Mouse (Mus musculus): ENCODE measurements around the gene Pradc1. TPM values are rescaled to one million over a fixed set of nuclear protein-coding genes. Genes with fewer than 3 reads are reported as not detected.
"Not testable (repeated sequence)": the region's sequence is repeated elsewhere in the genome, so short reads cannot be mapped to it uniquely, and the experiment has no call there.

The Pradc1 gene
- total RNA-seq, 2 experiments from 2014 or later = 8.1 to 13.8 TPM

DNA sequence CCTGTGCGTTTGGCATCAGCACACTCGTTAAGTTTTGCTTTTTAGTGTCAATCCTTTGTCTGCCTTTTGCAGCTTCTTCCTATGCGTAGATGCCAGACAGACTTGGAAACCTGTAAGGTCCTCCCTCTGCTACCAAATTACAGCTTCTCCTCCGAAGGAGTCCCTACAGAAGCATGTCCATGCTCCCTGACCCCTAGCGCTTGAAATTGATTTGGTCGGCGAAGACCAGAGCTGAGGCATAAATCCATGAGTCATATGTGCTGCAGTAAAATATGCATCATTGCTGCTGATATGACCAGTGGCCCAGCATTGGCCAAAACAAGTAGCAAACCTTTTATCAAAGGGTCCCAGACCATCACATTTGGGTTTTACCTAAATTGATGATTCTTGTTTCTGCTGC lies 1.0 kb upstream of the Pradc1 start:
- peak; percentile 47 for ATAC-seq (replicated peaks; ENCODE audit: low FRiP score, poor library complexity, severe bottlenecking)

DNA sequence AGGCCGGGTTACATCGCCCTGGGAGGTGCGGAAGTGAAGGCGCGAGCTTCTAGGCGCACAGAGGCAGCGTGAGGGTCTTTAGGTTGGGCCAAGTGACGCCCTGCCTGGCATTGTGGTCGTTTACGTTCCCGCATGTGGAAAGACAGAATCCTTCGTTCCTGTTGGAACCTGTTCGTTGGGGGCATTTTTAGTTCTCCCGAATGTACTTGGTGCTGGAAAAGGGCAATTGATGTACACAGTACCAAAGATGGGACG lies 568 bp upstream of the Pradc1 start:
- 0 out of 2 replicates have a peak, but pooled peaks have one; percentile 4 for ATAC-seq (replicated peaks; ENCODE audit: low FRiP score, poor library complexity, severe bottlenecking)

DNA sequence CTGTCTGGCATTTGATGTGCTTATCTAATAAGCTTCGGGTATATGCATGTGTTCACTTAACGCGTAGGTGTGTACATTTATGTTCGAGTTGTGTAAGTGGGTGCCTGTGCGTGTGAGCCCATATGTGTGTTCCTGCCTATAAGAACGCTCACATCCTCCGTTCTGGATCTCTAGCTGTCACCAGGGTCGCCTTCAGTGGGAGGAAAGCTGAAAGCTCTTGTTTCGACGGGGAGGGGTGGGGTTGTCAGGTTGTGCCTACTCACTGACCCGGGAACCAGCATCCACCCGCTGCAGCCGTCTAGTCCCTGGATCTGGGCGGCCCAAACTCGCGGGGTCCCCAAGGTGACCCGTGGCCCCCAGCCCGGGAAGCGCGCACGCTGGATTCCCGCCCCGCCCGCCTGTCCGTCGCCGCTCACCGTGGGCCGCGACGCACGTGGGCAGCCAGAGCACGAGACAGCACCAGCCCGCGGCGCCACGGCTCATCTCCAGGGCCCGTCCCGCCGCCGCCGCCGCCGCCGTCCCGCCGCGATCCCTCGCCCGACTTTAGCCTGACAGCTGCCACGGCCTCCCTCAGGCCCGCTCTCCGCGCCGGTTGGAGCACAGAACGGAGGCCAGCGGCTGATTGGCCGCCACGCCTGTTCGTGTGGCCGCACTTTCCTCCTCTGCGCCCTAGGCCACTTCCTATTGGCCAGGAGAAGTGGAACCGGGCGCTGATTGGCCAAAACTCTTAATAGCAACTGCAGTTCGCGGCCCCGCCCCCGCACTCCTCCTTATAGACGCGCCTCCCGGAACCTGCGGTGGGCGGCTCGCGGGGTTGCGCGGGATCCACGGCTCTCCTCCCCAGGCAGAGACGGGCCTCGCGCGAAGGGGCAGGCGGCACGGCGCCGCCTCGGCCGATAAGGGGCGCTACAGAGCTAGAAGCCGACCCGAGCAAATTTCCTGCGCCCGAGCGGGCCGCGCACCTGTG lies 790 bp downstream of the Pradc1 start, which contains the start of gene Cct7:
Cct7 (plus strand) TSS at position 818 of the 967 bp plus-strand sequence.
- peak; percentile 88 for ATAC-seq (replicated peaks; ENCODE audit: low FRiP score, poor library complexity, severe bottlenecking)

DNA sequence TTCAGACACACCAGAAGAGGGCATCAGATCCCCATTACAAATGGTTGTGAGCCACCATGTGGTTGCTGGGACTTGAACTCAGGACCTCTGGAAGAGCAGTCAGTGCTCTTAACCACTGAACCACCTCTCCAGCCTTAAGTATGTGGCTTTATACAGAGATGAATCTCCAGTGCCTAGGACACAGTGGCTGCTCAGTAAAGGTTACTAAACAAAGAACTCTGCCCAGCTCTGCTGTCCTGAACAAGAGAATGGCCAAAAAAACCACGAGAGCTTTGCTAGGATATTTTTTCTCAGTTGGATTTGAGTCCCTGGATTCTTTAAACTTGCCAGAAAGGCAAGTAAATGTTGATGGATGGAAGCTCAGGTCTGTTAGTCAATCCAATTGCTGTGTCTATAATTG lies 1.6 kb downstream of the Pradc1 start:
- not testable (repeated sequence) for ATAC-seq (replicated peaks; ENCODE audit: low FRiP score, poor library complexity, severe bottlenecking)

DNA sequence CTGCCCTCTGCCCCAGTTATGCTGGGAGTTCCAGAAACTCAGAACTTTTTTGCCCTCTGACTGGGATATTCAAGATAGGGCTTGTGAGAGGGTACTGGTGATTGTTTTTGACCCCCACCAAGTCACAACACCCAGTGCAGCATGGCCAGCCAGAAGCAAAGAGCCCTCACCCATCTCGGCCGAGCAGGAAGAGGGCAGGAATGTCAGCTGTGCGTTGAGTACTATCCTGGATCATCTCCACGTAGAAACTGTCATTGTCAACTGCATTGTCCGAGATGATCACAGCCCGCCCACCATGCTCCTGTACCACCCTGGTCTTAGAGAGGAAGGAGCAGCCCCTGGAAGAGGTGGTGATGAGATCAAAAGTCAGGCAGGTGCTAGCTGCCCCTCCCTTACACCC lies 4.4 kb downstream of the Pradc1 start:
- no peak for ATAC-seq (replicated peaks; ENCODE audit: low FRiP score, poor library complexity, severe bottlenecking)

DNA sequence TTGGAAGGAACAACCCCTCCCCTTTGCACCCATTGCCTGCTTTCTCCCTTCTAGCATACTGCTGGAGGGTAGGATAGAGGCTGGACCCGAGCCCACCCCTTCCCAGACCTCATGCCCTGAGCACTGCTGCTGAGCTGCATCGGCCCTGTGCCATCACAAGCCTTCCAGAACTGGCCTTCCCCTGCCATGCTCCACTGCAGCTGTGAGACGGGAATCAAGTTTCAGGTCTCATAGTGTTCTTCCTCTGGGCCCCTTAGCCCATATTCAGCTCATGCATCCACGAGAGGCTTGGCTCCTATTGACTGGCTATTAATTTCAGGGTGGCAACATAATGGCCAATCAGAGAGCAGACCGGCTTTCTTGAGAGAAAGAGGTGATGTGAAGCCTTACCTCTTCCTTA lies 6.5 kb downstream of the Pradc1 start:
- no peak for ATAC-seq (replicated peaks; ENCODE audit: low FRiP score, poor library complexity, severe bottlenecking)

DNA sequence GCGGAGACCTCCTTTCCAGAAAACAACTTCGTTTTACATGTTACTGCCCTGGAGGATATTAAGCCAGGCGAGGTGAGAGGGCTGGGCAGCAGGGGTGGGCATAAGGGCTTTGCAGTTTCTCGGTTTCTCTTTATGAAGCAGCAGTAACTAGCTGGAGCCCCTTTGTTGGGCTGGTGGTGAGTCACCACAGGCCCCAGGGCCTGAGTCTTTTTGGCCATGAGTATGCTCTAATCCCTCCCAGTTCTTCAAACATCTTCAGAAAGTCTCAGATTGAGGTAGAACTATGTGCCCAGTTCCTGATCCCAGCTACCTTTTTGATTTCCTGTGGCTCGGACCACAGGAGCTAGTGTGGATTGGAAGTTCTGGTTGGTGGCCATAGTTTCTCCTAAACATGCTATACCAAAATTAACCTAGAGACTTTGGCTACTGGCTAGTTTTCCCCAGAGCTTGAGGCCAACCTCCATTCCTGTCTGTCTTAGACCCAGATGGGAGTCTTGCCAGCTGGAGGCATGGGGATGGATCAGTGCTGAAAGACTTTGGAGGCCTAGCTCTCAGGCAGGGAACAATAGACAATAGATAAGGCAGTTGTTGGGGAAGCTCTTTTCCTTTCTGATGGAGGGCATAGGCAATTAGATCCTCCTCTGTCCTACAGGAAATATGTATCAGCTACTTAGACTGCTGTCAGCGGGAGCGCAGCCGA lies 7.4 kb downstream of the Pradc1 start:
- ATAC-seq (replicated peaks; ENCODE audit: low FRiP score, poor library complexity, severe bottlenecking) = no peak

DNA sequence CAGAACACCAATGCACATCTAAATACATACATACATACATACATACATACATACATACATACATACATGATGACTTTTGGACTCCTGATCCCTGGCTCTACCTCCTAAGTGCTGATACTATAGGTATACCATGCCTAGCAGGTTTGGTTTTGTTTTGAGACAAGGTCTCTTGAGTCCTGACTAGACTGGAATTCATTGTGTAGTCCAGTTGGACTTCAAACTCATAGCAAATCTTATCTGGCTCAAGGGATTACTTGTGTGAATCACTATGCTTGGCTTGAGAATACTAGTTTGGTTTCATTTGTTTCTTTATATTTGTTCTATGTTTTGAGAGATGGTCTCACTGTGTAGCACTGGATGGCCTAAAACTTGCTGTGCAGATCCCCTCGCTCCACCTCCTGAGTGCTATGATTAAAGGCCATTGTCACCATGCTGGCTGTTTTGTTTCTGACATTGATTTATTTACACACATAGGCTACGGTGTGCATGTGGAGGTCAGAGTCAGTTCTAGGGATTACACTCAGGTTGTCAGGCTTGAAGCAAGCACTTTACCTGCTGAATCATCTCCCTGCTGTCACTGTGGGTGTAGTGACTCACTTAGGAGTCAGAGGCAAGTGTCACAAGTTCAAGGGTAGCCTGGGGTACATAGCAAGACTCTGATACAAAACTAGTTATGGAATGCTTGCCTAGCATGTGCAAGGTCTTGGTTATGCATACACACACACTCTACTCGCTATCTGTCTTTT lies 8.1 kb downstream of the Pradc1 start:
- ATAC-seq (replicated peaks; ENCODE audit: low FRiP score, poor library complexity, severe bottlenecking) = no peak

DNA sequence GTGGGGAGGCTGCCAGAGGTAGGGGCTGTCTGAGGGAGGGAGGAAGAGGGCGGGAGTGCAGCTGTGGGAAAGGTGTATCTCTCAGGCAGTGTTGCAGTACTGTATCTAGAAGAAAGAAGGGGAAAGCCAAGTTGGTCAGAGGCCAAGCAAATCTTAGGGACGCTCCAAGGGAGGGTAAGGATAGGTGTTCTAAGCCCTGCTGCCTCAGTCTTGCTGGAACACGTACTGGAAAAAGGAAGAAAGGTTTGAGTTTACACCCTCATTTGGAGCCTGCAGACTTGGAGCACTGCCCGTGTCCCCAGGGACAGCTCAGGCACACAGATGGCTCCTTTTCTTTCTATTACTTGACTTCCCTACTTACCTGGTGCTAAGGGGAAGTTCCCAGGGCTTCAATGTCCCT lies 10.6 kb downstream of the Pradc1 start:
- ATAC-seq (replicated peaks; ENCODE audit: low FRiP score, poor library complexity, severe bottlenecking) = no peak

DNA sequence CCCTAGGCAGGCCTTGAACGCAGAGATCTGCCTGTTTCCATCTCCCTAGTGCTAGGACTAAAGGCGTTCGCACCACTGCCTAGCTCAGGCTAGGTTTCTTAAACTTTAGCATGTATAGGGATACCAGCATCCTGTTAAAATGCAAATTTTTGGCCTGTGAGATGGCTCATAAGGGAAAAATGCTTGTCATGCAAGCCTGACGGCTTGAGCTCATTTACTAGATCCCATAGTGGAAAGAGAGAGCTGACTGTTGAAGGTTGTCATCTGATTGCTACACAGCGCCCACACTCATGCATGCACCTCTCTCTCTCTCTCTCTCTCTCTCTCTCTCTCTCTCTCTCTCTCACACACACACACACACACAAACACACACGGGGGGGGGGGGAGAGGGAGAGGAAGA lies 15.1 kb downstream of the Pradc1 start:
- ATAC-seq (replicated peaks; ENCODE audit: low FRiP score, poor library complexity, severe bottlenecking) = no peak

DNA sequence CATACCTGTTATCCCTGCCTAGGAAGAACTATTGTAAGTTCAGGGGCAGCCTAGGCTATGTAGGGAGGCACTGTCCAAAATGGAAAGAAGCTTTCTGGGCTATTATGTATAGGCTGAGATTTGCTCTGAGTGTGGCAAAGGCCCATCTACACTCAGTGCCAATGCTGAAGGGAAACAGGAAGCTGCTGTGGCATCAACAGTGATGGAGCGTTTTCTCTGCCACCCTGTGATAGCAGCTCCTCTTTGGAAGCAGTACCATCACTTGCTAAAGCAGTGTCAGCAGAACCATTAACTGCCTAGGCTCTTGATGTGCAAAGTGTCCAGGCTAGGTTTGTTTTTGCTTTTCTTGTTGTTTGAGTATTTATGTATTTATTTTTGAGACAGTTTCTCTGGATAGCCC lies 15.6 kb downstream of the Pradc1 start:
- no peak for ATAC-seq (replicated peaks; ENCODE audit: low FRiP score, poor library complexity, severe bottlenecking)

DNA sequence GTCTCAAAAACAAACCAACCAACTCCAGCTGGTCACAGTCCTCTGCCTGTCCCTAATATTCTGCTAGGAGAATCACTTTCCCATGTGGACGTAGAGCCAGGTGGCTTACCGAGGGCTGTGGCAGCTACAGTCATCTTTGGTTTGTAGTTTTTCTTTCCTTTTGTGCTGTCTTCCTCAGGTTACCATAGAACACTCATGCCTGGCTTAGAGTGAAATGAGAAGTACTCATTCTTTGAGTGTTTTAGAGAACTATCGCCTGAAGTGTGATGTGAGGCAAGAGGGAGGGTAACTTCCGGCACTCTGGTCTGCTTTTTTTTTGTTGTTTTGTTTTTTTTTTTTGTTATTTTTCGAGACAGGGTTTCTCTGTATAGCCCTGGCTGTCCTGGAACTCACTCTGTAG lies 17.9 kb downstream of the Pradc1 start:
- no peak for ATAC-seq (replicated peaks; ENCODE audit: low FRiP score, poor library complexity, severe bottlenecking)

DNA sequence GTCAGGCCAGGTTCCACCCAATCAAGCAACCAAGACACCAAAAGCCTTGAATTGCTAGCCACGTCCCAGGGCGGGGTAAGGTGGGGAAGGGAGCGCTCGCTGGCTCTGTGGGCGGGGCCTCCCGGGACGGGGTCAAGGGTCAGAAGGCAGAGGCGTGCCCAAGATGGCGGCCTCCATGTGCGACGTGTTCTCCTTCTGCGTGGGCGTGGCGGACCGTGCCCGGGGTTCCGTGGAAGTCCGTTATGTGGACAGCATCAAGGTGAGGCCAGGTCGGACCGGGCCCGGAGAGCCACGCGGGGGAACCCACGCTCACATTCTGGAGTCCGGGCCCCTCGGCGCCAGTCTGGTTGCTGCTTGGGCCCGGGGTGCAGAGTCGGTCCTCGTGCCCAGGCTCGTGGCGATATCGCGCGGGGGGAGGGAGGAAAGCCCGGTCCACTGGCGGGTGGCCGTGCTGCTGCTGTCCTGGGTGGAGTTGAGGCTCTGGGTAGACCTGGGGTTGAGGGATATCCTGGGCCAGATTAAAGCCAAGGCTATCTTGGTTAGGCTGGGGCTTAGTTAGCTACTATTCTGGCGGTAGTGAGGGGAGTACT lies 19.8 kb downstream of the Pradc1 start, which contains the start of gene Smyd5:
Smyd5 (plus strand) TSS at position 148 of the 590 bp plus-strand sequence.
- peak; percentile 85 for ATAC-seq (replicated peaks; ENCODE audit: low FRiP score, poor library complexity, severe bottlenecking)

DNA sequence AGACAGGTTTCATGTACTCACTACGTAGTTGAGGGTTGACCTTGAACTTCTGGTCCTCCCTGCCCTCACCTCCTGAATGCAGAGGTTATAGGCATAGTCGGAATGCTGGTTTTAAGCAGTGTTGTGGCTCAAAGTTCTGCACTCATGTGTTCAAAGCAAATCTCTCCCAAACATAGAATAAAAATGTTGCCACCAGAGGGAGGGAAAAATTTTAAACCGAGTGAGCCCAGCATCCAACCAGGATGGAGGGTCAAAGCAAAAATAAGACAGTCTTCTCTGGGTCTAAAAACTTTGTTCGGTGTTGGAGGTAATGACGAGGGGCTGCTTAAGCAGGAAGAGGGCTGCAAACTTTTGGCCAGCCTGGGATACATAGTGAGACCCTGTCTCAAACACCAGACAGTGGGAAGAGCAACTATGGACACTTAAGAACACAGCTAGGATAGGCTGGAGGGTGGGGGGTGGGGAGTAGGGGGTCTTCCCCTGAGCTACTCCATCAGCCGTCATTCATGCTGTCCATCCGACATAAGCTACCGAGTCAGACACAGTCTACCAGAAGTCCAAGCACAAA lies 20.4 kb downstream of the Pradc1 start:
- ATAC-seq (replicated peaks; ENCODE audit: low FRiP score, poor library complexity, severe bottlenecking) = no peak

DNA sequence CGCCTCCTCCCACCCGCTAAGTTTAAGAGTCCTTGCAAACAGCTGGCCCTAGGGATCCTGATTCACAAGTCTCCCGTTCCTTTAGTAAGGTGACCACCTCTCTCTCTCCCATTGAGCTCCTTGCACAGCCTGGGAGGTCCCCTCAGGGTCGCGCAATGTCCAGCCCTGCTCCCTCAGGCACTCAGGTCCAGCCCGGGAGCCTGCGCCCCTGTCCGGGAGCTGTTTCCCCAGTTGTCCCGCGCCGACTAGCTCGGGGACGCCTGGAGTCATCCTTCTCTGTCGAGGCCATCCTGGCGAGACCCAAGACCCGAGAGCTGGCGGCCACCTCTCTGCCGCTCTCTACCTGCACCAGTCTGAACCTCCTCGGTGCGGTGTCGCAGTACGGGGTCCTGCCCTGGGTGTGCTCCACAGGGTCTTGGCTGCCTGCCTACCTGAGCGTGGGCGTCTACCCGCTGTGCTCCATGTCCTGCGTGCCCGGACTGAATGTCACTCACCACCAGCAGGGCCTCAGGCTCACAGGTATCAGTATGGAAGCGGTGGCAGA lies 27.9 kb downstream of the Pradc1 start, which contains the start of gene Noto:
Noto (plus strand) TSS at position 51 of the 544 bp plus-strand sequence.
- ATAC-seq (replicated peaks; ENCODE audit: low FRiP score, poor library complexity, severe bottlenecking) = no peak

DNA sequence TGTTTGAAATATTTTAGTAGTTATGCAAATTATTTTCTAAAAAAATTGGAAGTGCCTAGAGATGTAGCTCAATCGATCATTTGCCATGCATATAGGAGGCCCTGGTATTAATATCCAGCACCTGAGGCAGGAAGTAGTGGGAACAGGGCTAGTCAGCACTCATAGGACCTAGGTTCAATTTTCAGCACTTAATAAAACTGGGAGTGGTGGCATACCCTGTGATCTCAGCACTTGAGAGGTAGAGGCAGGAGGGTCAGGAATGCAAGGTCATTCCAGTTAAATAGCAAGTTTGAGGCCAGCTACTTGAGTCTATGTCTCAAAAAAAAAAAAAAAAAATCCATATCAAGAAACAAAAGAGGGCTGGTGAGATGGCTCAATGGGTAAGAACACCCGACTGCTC lies 32.6 kb downstream of the Pradc1 start:
- no peak for ATAC-seq (replicated peaks; ENCODE audit: low FRiP score, poor library complexity, severe bottlenecking)

DNA sequence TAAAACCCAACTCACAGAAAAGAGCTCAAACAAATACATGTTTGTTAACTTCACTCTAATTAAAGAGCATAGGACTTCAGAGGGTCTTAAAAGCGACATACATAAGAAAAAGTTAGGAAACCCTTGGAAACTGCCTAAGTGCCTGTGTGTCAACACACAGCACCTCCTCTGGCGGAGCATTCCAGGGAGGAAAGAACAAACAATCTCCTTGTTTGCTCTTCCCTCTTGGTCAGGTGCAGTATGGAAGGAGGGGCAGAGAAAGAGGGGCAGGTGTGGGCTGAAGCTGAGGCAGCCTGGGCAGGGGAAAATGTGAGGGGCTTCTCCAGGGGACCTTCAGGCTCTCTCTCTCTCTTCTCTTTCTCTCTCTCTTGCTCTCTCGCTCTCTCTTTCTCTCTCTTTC lies 35.9 kb downstream of the Pradc1 start:
- ATAC-seq (replicated peaks; ENCODE audit: low FRiP score, poor library complexity, severe bottlenecking) = no peak

DNA sequence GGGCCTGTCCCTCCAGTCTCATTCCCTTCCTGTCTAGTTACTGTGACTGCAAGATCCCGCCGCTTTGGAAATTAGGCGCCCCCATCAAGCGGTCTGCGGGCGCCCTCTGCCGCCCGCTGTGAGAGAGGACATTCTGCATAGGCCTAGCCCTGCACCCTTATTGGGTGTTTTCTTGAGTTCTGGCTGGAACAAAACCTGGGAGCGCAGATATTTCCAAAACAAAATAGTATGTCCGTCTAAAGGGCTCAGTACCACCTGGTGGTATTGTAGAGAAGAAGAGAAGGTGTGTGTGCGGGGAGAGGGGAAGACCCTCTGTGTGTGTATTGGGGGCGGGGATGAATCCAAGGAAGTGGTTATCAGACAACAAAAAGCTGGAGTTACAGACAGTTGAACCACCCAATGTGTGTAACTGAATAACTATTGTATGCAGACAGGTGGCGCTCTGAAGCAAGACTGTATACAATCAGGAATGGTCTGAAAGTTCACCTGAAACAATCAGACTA lies 40.9 kb downstream of the Pradc1 start:
- no peak for ATAC-seq (replicated peaks; ENCODE audit: low FRiP score, poor library complexity, severe bottlenecking)

DNA sequence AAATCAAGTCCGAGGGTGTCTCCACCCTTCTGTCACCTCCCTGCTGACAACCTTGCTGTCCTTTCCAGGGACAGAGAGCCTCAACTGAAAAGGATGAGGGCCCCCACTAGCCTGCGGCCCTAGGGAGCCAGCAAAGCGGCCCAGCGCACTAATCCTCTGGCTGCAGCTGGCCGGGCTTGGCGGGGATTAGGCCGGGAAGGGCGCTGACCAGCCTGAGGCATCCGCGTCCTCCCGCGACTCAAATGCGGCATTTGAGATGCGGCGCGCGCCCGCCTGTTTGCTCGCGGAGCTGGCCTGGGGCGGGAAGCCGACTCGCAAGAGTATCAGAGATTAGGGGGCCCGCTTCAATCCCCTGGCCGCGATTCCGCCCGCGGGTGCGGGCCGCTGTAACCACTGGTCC lies 42.8 kb downstream of the Pradc1 start:
- ATAC-seq (replicated peaks; ENCODE audit: low FRiP score, poor library complexity, severe bottlenecking) = no peak

All from erythroblast, adult 5-6 weeks (primary cell).